Mouse (Mus musculus) midbrain, embryonic 15.5 days (tissue): ENCODE data around the gene Hap1. TPM values are rescaled to one million over a fixed set of nuclear protein-coding genes. Genes with fewer than 3 reads are reported as not detected.
"Not testable (repeated sequence)": the region's sequence is repeated elsewhere in the genome, so short reads cannot be mapped to it uniquely, and the experiment has no call there.

Experiments
- ATAC-seq: fragments of 200-750 bp; cut with Nextera tagmentation; replicated peaks from 2 replicates; pipeline ENCODE4 v1.8.0; 2017; ENCODE audit warnings: moderate TSS enrichment
- H3K27ac ChIP-seq: fragments of 300-500 bp; sonication (generic); 2 replicates; pipeline ENCODE4 v1.5.1; 2015; ENCODE audit warnings: mild to moderate bottlenecking, inconsistent platforms
- H3K27me3 ChIP-seq: fragments of 300-500 bp; sonication (generic); replicated peaks from 2 replicates; pipeline ENCODE4 v1.6.1; 2015; ENCODE audit warnings: inconsistent platforms
- H3K36me3 ChIP-seq: fragments of 300-500 bp; sonication (generic); replicated peaks from 2 replicates; pipeline ENCODE4 v1.6.1; 2015; ENCODE audit warnings: inconsistent platforms
- H3K4me1 ChIP-seq: fragments of 300-500 bp; sonication (generic); 2 replicates; pipeline ENCODE4 v1.6.1; 2015; ENCODE audit warnings: inconsistent platforms
- H3K4me2 ChIP-seq: fragments of 300-500 bp; sonication (generic); 2 replicates; pipeline ENCODE4 v1.6.1; 2015; ENCODE audit warnings: inconsistent platforms, mild to moderate bottlenecking, moderate library complexity
- H3K4me3 ChIP-seq: fragments of 300-500 bp; sonication (generic); 2 replicates; pipeline ENCODE4 v1.5.1; 2015; ENCODE audit warnings: mild to moderate bottlenecking, inconsistent platforms
- H3K9ac ChIP-seq: fragments of 300-500 bp; sonication (generic); 2 replicates; pipeline ENCODE4 v1.6.1; 2015; ENCODE audit warnings: mild to moderate bottlenecking, inconsistent platforms
- H3K9me3 ChIP-seq: fragments of 300-500 bp; sonication (generic); 2 replicates; pipeline ENCODE4 v1.6.1; 2016; ENCODE audit warnings: inconsistent platforms
- WGBS: fragments of 180-500 bp; shearing (Covaris S2); methylation state at CpG from one replicate; pipeline ENCODE4 v1.1.7; 2015; ENCODE audit warnings: mixed read lengths; 5-methylcytosine and 5-hydroxymethylcytosine counted together
- polyA plus RNA-seq: library from polyadenylated mRNA; unstranded; fragments of >200 nt; fragmentation: Nextera tagmentation; extraction: Ambion mirVana; gene quantifications from 2 replicates; pipeline ENCODE4 v1.2.1, GENCODE M21; 2015

Hap1 gene
- polyA plus RNA-seq, 1 experiment from 2014 or later: 315 TPM

DNA sequence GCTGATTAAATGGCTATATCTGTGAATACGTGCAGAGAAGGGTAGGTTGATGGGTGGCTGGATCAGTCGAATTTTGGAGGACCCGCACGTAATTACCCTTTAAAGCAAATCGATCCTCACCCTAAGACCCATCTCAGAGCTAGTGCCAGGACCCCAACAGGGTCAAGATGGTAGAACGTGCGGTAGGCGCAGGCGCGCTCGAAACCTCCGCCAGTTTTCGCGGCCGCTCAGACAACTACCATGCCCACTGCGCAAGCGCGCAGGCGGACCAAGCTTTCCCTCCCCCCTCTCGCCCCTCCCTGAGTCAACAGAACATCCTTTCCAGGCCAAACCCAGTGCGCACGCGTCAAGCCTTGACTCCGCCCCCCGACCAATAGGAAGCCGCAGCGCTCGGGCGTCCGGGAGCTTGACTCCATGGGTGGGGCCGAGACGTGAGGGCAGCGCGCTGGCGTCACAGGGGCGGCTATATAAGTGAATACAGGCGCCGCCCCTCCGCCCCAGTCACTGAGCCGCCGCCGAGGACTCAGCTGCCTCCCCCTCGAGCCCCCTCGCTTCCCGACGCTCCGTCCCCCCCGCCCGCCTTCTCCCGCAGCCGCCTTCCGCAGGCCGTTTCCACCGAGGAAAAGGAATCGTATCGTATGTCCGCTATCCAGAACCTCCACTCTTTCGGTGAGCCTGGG lies 36.3 kb downstream of the Hap1 start, which contains the start of gene Eif1:
TSS of gene Eif1 (plus strand) at position 394 of the 680 bp plus-strand sequence.
- Histone ChIP-seq H3K9me3 (no peaks in the 10 kb centered on the region), H3K27me3 (no peaks in the 10 kb centered on the region), H3K9ac (peak within 1 kb of the TSS; percentile 91), H3K4me1 (peaks cover 15% of the 10 kb centered on the region), H3K36me3 (peaks cover 11% of the 10 kb centered on the region; the same call in 1 of the 2 replicates), H3K27ac (peak within 1 kb of the TSS; percentile 97), H3K4me3 (peak within 1 kb of the TSS; percentile 80), H3K4me2 (peak within 1 kb of the TSS; percentile 59)
- under 1% methylated on average over 51 of the region's 58 CpGs for WGBS
- ATAC-seq: peak; percentile 92

DNA sequence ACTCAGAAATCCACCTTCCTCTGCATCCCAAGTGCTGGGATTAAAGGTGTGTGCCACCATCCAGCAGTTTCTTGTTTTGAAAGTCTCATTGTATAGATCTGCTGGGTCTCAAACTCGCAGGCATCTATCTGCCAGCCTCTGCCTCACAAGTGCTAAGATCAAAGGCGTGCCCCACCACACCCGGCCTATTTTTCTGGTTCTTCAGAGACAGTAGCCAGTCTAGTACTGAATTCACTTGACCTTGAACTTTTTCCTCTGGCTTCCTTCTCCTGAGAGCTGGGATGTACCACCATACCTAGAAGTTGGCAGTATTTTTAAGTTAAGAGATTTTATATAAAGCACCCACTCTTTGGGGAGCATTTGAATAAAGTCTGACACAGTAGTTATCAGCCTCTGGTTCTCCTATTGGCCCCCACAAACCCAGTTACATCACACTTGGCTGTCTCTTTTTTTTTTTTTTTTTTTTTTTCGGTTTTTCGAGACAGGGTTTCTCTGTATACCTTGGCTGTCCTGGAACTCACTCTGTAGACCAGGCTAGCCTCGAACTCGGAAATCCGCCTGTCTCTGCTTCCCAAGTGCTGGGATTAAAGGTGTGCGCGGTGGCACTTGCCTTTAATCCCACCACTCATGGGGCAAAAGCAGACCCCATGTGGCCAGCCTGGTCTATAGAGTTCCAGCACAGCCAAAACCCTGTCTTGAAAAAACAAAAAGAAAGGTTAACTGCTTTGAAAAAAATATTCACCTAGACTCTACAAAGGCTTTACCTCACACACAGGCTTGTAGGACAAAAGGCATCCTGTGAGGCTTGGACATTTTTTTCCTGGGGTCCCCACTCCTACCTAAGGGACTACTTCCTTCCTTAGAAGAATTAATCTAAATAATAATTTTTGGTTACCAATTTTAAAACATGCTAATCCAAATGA lies 37.1 kb downstream of the Hap1 start:
- no peak overlapping the region; the same call in 1 of the 2 replicates for H3K9ac ChIP-seq
- ATAC-seq: peak; percentile 8
- H3K36me3 ChIP-seq: peaks cover 11% of the 10 kb centered on the region; the same call in 1 of the 2 replicates

DNA sequence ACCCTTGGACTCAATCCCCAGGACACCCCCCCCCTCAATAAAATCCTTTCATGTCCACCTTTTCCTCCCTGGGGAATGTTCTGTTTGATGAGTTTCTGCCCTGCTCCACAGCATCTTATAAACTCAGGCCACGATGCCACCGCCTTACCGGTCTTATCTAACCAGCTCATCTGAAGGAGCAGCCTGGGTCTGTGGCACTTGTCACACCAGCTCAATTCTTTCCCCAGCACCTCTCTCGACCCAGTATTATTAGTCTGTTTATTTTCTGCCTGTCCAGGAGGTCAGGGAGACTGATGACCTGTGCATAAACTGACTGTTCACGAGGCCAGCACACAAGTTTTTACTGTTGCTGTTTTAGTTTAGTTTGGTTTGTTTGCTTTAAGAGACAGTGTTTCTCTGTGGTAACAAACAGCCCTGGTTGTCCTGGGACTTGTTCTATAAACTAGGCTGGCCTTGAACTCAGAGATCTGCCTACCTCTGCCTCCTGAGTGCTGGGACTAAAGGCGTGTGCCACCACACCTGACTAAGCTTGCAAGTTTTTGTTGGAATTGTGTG lies 38.0 kb downstream of the Hap1 start:
- H3K4me3 ChIP-seq: no peak overlapping the region
- peaks cover 11% of the 10 kb centered on the region; the same call in 1 of the 2 replicates for H3K36me3 ChIP-seq
- no peak overlapping the region for H3K4me2 ChIP-seq
- peaks cover 15% of the 10 kb centered on the region for H3K4me1 ChIP-seq
- H3K9ac ChIP-seq: no peak overlapping the region
- H3K27me3 ChIP-seq: no peaks in the 10 kb centered on the region
- H3K27ac ChIP-seq: no peak overlapping the region
- WGBS: 77% methylated on average over 6 of the region's 6 CpGs
- no peak for ATAC-seq
- no peaks in the 10 kb centered on the region for H3K9me3 ChIP-seq

More for the DNA sequence above, 37.1 kb downstream of the Hap1 start:
- Histone ChIP-seq H3K9me3 (no peaks in the 10 kb centered on the region), H3K4me2 (peak overlapping the region; percentile 59), H3K4me1 (peaks cover 15% of the 10 kb centered on the region), H3K4me3 (peak overlapping the region; percentile 80), H3K27ac (peak overlapping the region; percentile 97), H3K27me3 (no peaks in the 10 kb centered on the region)
- WGBS: 86% methylated on average over 10 of the region's 10 CpGs

DNA sequence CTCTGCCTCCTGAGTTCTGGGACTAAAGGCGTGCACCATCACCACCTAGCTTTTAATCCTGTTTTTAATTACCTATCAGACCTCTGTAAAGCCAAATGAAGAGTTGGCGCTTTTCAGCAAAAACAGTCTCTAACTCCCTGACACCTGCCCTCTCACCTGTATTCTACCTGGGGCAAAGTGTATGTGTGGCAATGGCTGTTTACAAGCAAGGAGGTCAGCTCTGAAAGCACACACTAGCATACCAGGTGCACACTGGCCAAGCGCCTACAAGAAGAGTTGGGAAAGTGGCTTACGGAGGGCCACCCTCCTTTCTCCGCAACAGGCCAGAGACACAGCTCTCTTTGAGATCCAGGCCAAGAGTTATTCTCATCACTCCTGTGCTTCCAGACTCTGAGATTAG lies 40.5 kb downstream of the Hap1 start:
- no peaks in the 10 kb centered on the region for H3K9me3 ChIP-seq
- 92% methylated on average over 5 of the region's 5 CpGs for WGBS
- no peak for ATAC-seq
- 0 out of 2 replicates have a peak, but pooled peaks cover 12% of the 10 kb centered on the region for H3K4me1 ChIP-seq
- H3K36me3 ChIP-seq: no peaks in the 10 kb centered on the region
- no peak overlapping the region for H3K4me2 ChIP-seq
- no peak overlapping the region for H3K27ac ChIP-seq
- H3K9ac ChIP-seq: no peak overlapping the region
- H3K27me3 ChIP-seq: no peaks in the 10 kb centered on the region
- no peak overlapping the region for H3K4me3 ChIP-seq

DNA sequence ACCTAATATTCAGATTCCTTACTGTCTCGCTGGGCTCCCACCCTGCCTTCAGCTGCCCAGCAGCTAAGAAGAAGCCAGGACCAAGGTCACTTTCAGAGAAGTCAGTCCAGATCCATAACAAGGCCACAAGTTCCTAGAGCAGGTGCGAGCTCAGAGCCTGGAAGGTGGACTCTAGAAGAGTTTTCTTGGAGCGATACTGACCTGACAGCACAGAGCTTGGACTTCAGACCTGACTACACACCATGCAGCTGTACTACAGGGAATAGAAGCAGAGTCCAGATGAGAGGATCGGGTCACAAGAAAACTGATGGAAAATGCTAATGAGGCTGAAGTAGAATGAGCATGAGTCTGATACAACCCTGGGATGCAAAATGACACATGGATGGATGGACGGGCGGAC lies 42.5 kb downstream of the Hap1 start:
- H3K27ac ChIP-seq: no peak overlapping the region
- no peak for ATAC-seq
- no peaks in the 10 kb centered on the region for H3K36me3 ChIP-seq
- H3K9ac ChIP-seq: no peak overlapping the region
- H3K9me3 ChIP-seq: no peaks in the 10 kb centered on the region
- H3K4me2 ChIP-seq: no peak overlapping the region
- no peak overlapping the region for H3K4me3 ChIP-seq
- 88% methylated on average over 6 of the region's 6 CpGs for WGBS
- H3K4me1 ChIP-seq: 0 out of 2 replicates have a peak, but pooled peaks cover 9% of the 10 kb centered on the region
- no peaks in the 10 kb centered on the region for H3K27me3 ChIP-seq

DNA sequence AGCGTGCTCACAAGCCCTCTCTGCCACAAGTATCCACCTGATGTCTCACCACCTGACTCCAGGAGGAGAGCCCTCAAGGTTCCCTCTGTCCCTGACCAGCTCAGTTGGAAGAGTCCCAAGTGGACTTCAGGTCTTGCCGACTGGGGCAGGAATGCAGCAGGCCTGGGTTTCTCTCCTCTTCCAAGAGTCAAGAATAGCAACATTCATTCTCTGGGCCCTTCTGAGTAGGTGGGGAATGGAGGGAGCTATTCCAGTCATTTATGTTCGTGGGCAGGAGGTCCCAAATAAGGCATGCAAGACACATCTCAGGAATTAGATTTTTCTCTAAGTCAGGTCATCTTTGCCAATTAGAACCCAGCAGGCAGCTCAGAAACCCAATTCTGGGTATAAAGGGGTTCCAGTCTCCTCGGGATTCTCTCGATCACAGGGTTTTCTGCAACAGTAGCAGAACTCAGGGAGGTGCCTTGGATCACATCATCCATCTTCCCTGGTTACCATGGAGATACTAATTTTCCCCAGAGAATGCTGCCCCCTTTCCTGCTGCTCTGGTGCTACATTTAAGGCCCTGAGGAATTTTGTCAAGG lies 43.7 kb downstream of the Hap1 start:
- no peaks in the 10 kb centered on the region for H3K36me3 ChIP-seq
- H3K4me3 ChIP-seq: no peak overlapping the region
- no peak overlapping the region for H3K27ac ChIP-seq
- H3K9me3 ChIP-seq: no peaks in the 10 kb centered on the region
- WGBS: 32% methylated on average over 5 of the region's 5 CpGs
- no peak overlapping the region for H3K9ac ChIP-seq
- ATAC-seq: no peak
- 0 out of 2 replicates have a peak, but pooled peaks cover 9% of the 10 kb centered on the region for H3K4me1 ChIP-seq
- no peak overlapping the region for H3K4me2 ChIP-seq
- no peaks in the 10 kb centered on the region for H3K27me3 ChIP-seq

DNA sequence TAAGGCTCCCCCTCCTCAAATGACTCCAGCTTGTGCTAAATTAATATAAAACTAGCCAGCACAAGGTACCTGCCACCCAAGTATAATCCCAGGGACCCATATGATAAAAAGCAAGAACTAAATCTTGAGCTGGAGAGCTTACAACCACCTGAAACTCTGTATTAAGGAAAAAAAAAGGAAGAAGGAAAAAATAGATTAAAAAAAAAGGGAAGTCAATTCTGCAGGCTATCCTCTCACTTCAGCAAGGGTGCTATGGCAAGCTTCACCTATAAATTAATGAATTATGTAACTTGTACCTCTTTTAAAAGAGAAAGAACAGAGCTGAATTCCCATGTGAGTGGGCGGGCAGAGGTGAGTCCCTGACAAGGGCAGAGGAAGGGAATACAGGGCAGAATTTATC lies 44.3 kb downstream of the Hap1 start:
- Histone ChIP-seq H3K4me2 (no peak overlapping the region), H3K4me3 (no peak overlapping the region), H3K27ac (no peak overlapping the region), H3K27me3 (no peaks in the 10 kb centered on the region), H3K9me3 (no peaks in the 10 kb centered on the region), H3K36me3 (no peaks in the 10 kb centered on the region), H3K4me1 (0 out of 2 replicates have a peak, but pooled peaks cover 9% of the 10 kb centered on the region), H3K9ac (no peak overlapping the region)
- no peak for ATAC-seq
- 75% methylated on average over 1 of the region's 1 CpGs for WGBS

DNA sequence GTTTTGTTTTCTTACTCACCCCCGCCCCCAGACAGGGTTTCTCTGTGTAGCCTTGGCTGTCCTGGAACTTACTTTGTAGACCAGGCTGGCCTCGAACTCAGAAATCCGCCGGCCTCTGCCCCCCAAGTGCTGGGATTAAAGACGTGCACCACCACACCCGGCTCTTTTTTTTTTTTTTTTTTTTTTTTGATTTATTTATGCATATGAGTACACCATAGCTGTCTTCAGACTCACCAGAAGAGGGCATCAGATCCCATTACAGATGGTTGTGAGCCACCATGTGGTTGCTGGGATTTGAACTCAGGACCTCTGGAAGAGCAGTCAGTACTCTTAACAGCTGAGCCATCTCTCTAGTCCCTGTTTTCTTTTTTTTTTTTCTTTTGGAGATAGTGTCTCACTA lies 47.3 kb downstream of the Hap1 start:
- H3K4me1 ChIP-seq, H3K27ac ChIP-seq, H3K9me3 ChIP-seq, H3K36me3 ChIP-seq, H3K9ac ChIP-seq, H3K4me3 ChIP-seq, ATAC-seq, H3K4me2 ChIP-seq, H3K27me3 ChIP-seq: not testable (repeated sequence)
- 91% methylated on average over 6 of the region's 6 CpGs for WGBS

DNA sequence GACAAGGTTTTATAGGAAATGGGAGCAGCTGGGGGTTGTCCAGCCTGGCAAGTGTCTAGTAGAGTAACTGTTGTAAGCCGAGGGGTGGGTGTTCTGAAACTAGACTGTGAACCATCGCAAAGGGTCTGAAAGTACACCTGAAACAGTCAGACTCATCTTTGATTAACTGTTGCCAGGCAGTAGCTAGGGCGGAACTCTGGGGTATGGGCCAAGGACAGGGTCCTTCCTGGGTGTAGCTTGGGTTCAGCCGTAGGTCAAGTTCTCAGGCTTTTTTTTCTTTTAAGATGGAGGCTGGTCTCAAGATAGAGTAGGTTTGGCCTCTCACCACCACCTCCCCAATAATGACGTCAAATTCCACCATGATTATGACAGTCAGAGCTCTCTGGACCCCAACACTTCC lies 48.0 kb downstream of the Hap1 start:
- Histone ChIP-seq H3K4me2 (no peak overlapping the region), H3K4me1 (0 out of 2 replicates have a peak, but pooled peaks cover 9% of the 10 kb centered on the region), H3K27me3 (no peaks in the 10 kb centered on the region), H3K4me3 (no peak overlapping the region), H3K9ac (no peak overlapping the region), H3K36me3 (no peaks in the 10 kb centered on the region), H3K27ac (no peak overlapping the region), H3K9me3 (no peaks in the 10 kb centered on the region)
- 92% methylated on average over 5 of the region's 5 CpGs for WGBS
- ATAC-seq: no peak

DNA sequence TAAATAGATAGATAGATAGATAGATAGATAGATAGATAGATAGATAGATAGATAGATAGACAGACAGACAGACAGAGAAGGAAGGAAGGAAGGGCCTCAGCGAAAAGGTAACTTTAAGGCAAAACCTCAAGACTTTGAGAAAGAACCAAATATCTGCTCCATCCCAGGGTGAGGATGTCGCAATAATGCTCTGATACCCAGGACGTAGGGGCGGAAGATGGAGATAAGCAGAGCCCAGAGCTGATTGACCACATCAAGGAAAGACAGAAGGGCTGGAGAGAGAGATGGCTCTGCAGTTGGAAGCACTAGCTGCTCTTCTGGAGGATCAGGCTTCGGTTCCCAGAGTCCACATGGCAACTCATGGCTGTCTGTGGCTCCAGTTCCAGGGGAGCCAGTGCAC lies 54.6 kb downstream of the Hap1 start:
- Histone ChIP-seq H3K27me3 (no peaks in the 10 kb centered on the region), H3K9me3 (no peaks in the 10 kb centered on the region), H3K4me2 (no peak overlapping the region), H3K36me3 (no peaks in the 10 kb centered on the region), H3K27ac (no peak overlapping the region), H3K4me1 (peaks cover 4% of the 10 kb centered on the region), H3K9ac (no peak overlapping the region), H3K4me3 (no peak overlapping the region)
- no peak for ATAC-seq
- WGBS: 91% methylated on average over 5 of the region's 5 CpGs

DNA sequence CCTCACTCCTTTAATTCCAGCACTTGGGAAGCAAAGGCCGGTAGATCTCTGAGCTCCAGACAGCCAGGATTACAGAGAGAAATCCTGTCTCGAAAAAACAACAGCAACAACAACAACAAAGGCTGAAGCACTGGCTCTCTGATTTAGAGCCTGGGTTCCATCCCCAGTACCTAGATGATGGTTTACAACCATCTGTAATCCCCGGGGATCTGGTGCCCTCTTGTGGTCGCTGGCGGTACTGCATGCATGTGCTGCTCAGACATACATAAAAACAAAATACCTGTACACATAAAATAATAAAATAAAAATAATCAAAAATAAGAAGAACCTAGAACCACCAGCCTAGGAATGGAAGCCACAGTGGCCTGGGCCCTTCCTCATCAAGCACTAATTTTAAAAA lies 55.6 kb downstream of the Hap1 start:
- Histone ChIP-seq H3K36me3 (no peaks in the 10 kb centered on the region), H3K27ac (no peak overlapping the region), H3K9ac (no peak overlapping the region), H3K4me3 (no peak overlapping the region), H3K4me1 (peaks cover 4% of the 10 kb centered on the region), H3K27me3 (no peaks in the 10 kb centered on the region), H3K4me2 (no peak overlapping the region), H3K9me3 (no peaks in the 10 kb centered on the region)
- WGBS: 11% methylated on average over 5 of the region's 5 CpGs
- ATAC-seq: no peak
